Mouse (Mus musculus) ES-E14 (cell line): Measurements from ENCODE around the gene Cdc26.

Experiments used
- CHD2 ChIP-seq: IDR thresholded peaks from 2 replicates; pipeline ENCODE4 v1.6.1; 2014; ENCODE audit warnings: mild to moderate bottlenecking, low read depth, low read length, inconsistent platforms
- ZC3H11A ChIP-seq: IDR thresholded peaks from 2 replicates; pipeline ENCODE4 v1.6.1; 2012; ENCODE audit warnings: low read depth, mild to moderate bottlenecking, inconsistent platforms, low read length, borderline replicate concordance
- ZNF384 ChIP-seq: IDR thresholded peaks from 2 replicates; pipeline ENCODE4 v1.6.1; 2012; ENCODE audit warnings: low read depth, low read length, inconsistent platforms

- TF ChIP-seq ZNF384 (no peak), CHD2 (no peak), ZC3H11A (no peak)
These were observed 22.2 kb upstream of the Cdc26 start for GRCm38 (mm10) chr4:62430678-62431077.
